Mouse (Mus musculus) frontal cortex, postnatal 36 days (tissue): ENCODE measurements around the gene Rab6b.

Source experiments
- DNase-seq, 2 experiments: peaks; one replicate each; pipeline ENCODE4 v3.0.0; 2022; ENCODE audit warnings: low spot score in 2 of 2

The Rab6b gene

DNA sequence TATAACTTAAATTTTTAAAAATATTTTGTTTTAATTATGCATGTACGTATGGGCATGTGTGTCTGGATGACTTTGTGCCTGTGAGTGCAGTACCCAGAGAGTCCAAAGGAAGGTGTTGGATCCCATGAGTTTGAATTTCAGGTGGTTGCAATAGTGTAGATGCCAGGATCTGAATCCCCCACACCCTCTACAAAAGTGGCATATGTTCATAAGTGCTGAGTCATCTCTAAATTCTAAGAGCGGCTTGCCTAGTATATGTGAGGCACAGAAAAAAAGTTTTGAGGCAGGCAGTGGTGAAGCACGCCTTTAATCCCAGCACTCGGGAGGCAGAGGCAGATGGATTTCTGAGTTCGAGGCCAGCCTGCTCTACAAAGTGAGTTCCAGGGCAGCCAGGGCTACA lies 94.2 kb downstream of the Rab6b start:
- DNase-seq, result no peak

DNA sequence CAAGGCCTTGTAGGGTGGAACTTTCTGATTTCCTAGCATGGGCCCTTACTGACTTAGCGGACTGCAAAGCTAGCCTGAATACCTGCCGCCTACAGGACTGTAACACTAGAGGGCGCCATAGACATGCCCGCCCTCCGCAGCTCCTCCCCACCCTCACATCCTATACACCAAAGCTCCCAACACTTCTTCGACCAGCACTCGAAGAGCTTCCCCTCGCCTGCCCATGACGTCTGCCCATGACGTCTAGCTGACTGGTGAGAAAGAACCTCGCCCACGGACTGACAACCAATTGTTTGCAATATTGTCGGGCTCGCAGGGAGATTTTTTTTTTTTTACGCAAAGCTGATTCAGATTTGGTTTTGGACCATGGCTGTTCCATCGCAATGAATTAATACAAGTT lies 96.3 kb downstream of the Rab6b start:
- peak; percentile 48 to 51 for DNase-seq

DNA sequence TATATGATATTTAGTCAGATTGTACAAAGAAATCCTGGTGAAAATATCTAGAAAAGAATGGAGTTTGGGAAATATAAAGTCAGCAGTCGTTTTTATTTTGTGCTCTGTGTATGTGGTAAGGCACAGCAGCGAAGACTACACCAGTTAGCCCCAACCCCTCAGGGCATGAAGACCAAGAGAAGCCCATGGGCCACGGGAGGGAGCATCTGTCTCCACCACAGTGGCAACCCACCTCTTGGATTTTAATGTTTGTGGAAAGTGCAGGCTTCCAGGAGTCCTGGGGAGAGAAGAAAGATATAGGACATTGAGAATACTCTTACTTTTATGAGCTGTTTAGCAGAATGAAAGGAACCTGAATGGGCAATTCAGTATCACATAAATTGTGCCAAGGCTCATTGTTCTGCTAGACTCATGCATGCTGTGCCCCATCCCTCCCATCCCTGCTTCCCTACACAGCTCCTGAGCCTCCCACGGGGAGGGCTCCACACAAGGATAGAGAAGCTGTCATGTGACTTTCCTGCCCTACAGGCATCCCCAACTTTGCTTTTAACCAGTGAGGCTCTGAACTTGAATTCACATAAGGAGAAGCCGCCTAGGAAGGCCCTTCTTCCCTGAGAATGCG lies 97.3 kb downstream of the Rab6b start:
- DNase-seq, result no peak

DNA sequence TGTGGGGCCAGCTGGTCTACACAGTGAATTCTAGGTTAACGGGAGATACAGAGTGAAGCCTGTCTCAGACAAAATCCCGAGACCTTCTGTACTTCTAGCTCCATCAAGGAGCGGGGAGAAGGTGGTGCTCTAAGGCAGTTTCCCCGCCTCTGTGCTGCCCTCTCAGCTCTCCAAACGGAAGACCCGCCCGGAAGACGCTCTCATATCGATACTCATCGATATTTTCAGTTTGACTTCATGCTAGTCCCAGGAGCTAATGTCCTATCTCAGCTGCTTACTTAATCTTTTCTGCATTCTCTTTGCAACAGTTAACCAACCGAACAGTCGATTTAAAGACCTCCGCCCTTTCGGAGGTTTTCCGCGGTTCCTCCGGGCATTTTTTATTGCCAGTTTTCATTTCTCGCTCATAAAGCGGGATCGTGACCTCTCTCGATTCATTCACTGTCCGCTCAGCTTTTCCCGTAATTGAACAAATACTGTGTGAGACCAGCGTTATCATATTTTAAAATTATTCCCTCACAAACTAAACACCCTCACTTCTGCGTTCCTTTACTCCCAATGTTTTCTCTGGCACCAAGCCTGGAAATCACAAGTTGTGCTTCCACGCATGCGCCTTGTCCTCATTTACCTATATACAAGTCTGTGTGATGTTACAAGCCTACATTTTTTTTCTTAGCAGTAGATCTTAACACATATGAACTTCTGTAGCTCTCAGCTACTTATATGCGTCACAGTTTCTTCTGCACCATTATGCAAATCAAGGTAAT lies 101.2 kb downstream of the Rab6b start:
- DNase-seq, result peak in 1 of 2 experiments; percentile 29

DNA sequence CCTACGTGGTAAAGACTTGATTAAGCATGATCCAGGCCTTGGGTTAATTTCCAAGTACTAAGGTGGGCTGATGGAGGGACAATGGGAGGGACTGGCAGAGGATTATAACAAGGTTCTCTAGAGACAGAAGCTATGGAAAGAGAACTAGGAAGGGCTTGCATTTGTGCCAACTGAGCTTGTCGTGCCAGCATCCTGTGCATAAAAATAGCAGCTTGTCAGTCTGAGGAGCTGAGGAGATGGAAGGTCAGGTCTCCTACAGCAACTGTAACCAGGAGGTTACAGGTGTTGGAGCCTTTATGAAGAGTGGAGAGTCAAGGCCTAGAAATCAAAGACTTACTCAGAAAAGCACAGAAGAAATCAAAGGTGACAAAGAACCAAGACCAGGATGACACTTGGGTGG lies 102.0 kb downstream of the Rab6b start:
- no peak for DNase-seq

DNA sequence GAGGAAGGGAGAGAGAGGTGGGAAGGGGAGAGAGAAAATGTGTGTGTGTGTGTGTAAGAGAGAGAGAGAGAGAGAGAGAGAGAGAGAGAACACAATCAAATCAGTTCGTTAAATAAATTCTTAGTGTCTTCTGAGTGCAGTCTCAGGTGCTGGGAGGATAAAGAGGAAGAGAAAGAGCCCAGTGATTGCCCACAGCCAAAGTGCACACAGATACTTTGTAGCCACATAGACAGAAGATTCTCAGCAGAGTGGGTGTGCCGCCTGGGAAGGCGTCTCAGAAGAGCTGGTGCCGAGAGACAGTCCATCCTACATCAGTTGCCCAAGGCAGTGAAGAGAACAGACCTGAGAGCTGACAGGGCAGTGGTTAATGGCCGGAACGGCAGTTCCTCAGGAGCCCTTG lies 102.7 kb downstream of the Rab6b start:
- no peak for DNase-seq

DNA sequence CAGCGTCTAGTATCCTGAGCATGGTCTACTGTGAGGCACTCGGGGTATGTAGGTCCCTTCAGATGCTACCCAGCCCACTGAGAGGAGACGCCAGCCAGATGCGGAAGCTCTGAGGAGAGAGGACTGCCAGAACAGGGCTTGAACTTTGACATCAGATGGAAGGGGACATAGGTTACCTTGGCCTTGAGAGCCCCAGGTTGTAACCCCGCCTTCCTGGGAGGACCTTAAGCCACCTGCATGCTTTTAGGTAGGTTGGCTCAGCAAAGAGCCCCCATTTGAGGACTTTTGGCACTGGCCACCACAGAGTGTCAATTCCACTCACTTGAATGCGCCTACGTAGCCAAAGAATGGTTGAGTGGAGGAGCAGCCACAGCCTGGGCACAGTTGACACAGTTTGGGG lies 113.1 kb downstream of the Rab6b start:
- DNase-seq, result no peak

DNA sequence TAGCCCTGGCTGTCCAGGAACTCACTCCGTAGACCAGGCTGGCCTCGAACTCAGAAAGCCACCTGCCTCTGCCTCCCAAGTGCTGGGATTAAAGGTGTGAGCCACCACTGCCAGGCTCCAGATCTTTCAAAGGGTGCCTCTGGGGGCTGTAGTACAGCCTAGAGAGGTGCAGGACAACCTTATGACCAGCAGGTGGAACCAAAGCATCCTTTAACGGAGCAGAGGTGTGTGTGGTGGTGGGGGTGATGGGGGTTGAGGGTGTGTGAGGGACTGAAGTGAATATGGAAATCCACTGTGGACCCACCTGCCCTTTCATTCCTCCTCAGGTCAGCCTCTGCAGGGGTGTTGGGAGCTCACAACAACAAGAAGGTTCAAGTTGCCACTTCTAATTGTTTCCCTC lies 113.9 kb downstream of the Rab6b start:
- DNase-seq, result no peak

DNA sequence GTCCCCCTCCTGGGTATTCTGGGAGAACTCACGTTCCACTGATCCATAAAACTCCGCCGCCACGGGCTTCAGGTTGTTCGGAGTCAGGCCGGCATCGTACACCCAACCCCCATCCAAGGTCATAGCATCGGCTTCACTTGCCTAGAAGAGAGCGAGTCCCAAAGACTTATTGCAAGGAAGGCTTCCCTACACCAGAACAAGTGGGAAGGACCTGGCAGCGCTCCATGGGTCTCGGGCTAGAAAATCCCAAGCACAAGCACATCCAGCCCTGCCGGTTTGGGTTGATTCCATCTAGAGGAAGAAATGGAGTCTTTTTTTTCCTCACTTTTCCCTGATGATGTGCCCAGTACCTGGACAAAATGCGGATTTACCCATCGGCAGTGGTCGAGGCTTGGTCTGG lies 115.2 kb downstream of the Rab6b start:
- DNase-seq, result no peak

DNA sequence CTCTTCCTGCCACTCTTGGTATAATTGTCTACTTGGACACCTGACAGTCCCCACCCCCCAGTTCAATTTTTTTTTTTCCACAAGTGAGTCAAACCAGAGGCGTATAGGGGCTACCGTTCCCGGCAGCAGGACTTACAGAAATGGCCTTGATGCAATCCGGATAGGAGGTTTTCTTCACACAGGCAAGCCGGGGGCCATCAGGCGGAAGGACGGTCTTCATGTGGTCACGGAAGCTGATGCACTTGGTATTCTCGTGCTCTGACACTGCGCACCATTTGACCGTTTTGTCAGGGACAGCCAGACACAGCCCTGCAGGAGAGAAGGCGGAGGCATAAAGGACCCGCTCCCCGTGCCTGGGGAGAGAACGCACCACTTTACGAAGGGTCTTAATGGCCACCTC lies 116.2 kb downstream of the Rab6b start:
- no peak for DNase-seq

DNA sequence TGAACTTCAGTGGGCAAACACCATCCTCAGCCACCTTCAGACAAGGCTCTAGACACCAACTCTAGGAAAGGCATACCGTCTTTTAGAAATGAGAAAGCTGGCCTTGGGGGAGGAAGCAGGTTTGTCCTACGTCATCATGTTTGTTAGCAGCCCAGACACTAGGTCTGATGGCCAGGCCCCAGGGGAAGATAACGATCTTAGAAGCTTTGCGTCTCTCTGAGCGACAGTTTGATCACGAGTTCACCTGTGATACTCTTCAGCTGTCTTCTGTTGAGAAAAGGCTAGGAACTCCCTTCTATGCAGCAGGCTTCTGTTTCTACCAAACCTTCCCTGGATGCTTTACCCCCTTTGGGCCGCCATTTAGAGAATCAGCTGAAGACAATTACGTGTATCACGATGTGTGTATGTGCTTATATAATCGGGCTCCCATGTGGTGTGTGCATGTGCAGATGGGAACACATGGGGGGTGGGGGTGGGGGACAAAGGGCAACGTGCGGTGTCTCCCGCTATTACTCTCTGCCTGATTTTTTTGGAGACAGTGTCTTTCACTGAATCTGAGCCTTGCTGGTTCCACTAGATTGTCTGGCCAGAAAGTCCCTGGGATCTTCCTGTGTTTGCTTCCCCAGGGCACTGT lies 116.9 kb downstream of the Rab6b start:
- DNase-seq, result no peak

DNA sequence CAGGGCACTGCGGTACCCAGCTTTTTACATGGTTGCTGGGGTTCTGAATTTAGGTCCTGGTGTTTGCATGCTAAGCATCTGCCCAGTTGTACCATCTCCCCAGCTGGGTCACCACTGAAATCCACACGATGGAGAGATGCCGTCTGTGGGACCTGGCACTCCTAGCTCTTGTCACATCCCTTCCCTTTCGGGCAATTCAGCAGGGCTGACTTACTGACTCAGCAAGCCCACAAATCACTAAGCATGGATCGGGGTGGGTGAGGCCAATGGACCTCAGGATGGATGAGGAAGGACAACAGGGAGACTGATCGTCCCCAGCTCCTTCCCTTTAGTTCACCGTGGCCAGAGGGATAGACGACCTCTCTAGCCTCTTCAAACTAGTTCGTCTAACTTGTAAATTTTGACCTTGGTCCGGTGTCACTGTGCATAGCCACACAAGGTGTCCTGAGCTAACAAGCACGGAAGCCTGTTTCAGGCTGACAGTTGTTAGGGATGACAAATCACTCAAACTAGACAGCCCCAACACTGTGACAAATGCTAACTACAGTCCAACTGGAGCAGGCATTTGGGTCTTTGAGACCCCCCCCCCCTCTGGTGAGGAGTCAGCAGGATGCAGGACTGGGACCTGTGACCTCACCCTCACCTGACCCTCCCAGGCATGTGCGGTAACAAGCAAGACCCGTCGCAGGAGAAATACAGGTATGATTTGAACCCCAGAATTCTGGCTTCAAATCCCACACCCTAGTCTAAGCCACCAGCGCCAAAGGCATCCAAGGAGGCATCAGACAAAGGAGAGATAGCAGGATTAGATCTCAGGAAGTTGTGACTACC lies 117.7 kb downstream of the Rab6b start:
- no peak for DNase-seq

DNA sequence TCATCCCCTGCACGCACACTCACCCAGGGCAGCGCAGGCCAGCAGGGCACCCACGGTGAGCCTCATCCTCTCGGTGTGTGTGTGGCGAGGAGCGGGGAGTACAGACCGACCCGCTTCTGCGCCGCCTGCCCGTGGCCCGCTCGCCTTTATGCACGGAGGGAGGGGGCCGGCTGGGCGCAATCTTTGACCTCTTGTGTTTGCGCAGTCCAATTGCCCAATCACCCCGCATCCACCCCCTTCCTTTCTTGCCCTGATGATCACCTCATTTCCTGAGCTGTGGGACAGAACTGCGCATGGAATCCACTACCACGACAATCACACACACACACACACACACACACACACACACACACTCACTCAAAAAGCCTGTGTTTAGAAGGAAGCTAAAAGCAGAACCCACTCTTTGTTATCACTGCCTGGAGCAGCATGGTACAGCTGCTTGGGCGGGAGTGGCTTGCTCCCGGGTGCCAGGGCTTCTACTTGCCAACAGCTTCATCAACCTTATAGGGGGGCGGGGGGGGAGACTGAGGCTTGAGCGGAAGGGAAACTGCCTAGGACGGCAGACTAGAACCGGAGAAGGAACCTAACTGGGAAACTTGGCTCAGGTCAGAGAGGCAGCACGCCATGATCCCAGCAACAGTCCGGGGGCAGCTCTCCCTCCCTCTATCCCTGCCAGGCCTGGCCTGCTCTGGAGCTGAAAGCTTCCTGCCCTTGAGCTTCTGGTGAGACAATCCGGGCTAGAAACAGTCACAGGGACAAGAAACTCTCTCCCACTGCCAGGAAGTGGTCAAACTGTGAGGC lies 118.8 kb downstream of the Rab6b start, which contains the start of the genes Gm20425 and Trf:
Gm20425 (minus strand) TSS at position 157 of the 801 bp plus-strand sequence.
Trf (minus strand) TSS at position 294 of the 801 bp plus-strand sequence.
- DNase-seq, result peak; percentile 25 to 39

DNA sequence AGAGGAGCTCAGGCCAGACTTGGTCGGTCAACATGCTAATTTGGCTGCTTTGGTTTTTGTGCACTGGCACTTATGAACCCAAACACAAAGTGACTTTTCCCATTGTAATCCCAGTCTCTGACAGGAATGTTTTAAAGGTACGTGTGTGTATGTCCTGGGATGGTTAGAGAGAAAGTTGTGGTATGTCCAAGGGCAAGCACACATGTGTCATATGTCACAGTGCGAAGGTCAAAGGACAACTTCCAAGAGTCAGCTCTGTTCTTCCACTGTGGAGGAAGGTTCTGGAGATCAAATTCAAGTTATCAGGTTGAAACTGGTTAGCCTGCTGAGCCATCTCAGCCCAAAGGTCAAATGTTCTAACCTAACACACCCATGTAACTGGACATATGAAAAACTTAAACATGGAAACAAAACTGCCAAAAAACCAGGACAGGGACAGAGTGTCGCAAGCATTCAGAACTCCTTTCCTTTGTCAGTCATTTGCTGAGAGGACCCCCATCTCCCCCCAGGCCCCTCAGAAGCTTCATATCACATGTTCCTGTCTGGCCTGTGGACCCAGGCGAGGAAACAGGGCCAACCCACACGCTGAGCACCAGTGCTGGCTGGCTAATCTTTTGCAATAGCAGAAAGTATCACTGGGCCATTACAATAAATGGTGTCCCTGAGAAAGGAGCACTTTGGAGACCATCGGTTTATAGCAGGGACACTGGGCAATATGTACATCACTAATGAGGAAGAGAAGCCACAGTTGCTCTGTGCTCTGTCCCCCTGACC lies 120.8 kb downstream of the Rab6b start:
- DNase-seq, result no peak

DNA sequence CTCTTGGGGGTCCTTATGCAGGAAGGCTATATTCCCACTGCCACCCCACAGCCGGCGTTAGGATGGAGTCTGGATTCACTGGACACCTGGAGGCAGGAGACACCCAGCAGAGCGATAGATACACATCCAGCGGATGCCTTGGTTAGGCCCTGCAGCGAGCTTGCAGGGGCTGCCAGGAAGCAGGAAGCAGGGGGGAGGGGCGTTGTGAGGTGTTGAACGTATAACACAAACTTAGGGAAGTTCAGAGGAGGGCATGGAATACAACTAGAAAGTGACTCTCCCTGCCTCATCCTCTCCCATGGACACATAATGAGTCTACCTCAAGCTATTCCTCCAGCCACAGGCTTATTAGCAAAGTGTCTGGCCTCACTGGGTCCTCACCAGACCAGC lies 121.4 kb downstream of the Rab6b start:
- no peak for DNase-seq

DNA sequence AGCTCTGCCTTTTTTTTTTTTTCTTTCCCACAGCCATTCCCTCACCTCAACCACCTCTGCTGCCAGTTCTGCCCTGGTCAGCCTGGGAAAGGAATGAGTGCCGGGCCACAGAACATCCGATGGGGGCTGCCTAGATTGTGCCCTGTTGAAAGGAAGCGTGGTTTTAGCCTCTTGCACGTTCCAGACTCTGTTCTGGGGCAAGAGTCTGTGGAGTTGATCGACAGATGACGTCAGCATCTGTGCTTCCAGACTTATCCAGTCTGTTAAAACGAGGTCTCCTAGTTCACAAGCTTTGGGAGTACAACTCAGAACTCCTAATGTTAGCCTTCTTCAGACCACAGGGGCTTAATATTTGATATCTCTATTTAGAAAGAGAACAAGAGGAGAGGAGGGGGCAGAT lies 122.5 kb downstream of the Rab6b start:
- no peak for DNase-seq

DNA sequence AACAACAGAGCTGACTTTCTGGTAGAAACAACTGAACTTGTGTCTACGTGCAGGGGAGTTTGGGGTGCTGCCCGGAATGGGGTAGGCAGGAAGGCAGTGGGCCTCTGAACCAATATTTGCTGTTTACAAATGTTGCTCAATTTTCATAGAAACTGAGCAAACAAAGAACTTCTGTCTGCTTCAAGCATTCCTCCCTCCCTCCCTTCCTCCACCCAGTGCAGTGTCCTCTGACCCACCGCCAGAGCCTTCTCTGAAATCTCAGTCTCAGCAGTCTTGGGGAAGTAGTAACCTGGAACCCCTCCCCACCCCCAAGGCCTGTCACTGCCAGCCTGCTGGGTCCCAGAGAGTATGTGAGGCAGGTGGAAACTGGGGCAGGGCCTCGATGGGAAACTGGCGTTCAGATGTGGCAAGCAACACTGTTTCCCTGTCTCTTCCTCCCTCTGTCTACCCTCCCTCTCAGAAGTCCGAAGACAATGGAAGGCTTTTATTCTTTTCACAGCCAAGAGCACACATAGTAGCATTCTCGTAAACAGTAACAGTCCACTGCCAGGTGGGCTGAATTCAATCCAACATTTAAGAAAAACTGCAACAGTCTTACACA lies 123.1 kb downstream of the Rab6b start:
- DNase-seq, result no peak
